Mouse (Mus musculus) mouse trophoblast stem cell (cell line): ENCODE measurements around the gene Map3k11.
"Not testable (repeated sequence)": the region's sequence is repeated elsewhere in the genome, so short reads cannot be mapped to it uniquely, and the experiment has no call there.

Source experiments
- in situ Hi-C, 2 experiments: fragments of 300-500 bp; cut with MseI, MboI; formaldehyde crosslinking; loops; 2 replicates in 1 of 2; 3 replicates in 1 of 2; pipeline ENCODE4 v1.15.1; 2025

Gene Map3k11

GRCm38 (mm10) chr19:5666386-5666785 lies 22.2 kb upstream of the Map3k11 start:
- in situ Hi-C loops = no loop called here

- in situ Hi-C loops = no loop called here
These were observed 20.2 kb upstream of the Map3k11 start for GRCm38 (mm10) chr19:5668372-5668771.

- in situ Hi-C loops = no loop called here
These were observed 8.1 kb upstream of the Map3k11 start for GRCm38 (mm10) chr19:5680432-5680831.

GRCm38 (mm10) chr19:5684236-5684635 lies 4.3 kb upstream of the Map3k11 start:
- in situ Hi-C loops = no loop called here

- in situ Hi-C loops = no loop called here
These were observed 3.6 kb upstream of the Map3k11 start for GRCm38 (mm10) chr19:5684985-5685384.

GRCm38 (mm10) chr19:5685431-5685830 lies 3.1 kb upstream of the Map3k11 start:
- in situ Hi-C loops = no loop called here

GRCm38 (mm10) chr19:5685861-5686260 lies 2.7 kb upstream of the Map3k11 start:
- in situ Hi-C loops = no loop called here

- in situ Hi-C loops = no loop called here
These were observed 2.1 kb upstream of the Map3k11 start for GRCm38 (mm10) chr19:5686437-5686836.

GRCm38 (mm10) chr19:5686954-5687353 lies 1.6 kb upstream of the Map3k11 start:
- in situ Hi-C loops = not testable (repeated sequence)

GRCm38 (mm10) chr19:5687738-5688137 lies 804 bp upstream of the Map3k11 start:
- in situ Hi-C loops = no loop called here

- in situ Hi-C loops = no loop called here
These were observed 516 bp downstream of the Map3k11 start for GRCm38 (mm10) chr19:5689088-5689428.

- in situ Hi-C loops = no loop called here
These were observed 1.2 kb downstream of the Map3k11 start for GRCm38 (mm10) chr19:5689565-5690342.

- in situ Hi-C loops = no loop called here
These were observed 1.8 kb downstream of the Map3k11 start for GRCm38 (mm10) chr19:5690343-5690735.

GRCm38 (mm10) chr19:5691601-5692000 lies 3.1 kb downstream of the Map3k11 start:
- in situ Hi-C loops = no loop called here

- in situ Hi-C loops = no loop called here
These were observed 3.8 kb downstream of the Map3k11 start for GRCm38 (mm10) chr19:5692086-5692912.

GRCm38 (mm10) chr19:5692913-5693396 lies 4.4 kb downstream of the Map3k11 start:
- in situ Hi-C loops = no loop called here

GRCm38 (mm10) chr19:5693801-5694200 lies 5.3 kb downstream of the Map3k11 start:
- in situ Hi-C loops = no loop called here

- in situ Hi-C loops = no loop called here
These were observed 7.4 kb downstream of the Map3k11 start for GRCm38 (mm10) chr19:5695849-5696462.

- in situ Hi-C loops = no loop called here
These were observed 15.7 kb downstream of the Map3k11 start, which contains the start of gene Kcnk7 for GRCm38 (mm10) chr19:5704163-5704800. Gene Kcnk7 (plus strand): TSS chr19:5704367.

- in situ Hi-C loops = no loop called here
These were observed 16.4 kb downstream of the Map3k11 start for GRCm38 (mm10) chr19:5704801-5705571.

- in situ Hi-C loops = loop anchor here in 1 of 2 experiments (10.0 kb wide), 1 partner anchor 65 kb away; the partner anchor contains the start of gene Scyl1
These were observed 21.5 kb downstream of the Map3k11 start for GRCm38 (mm10) chr19:5710068-5710467.
